Mouse (Mus musculus) midbrain, embryonic 14.5 days (tissue): ENCODE measurements around the gene Rsl1. TPM values are rescaled to one million over a fixed set of nuclear protein-coding genes. Genes with fewer than 3 reads are reported as not detected.
"Not testable (repeated sequence)": the region's sequence is repeated elsewhere in the genome, so short reads cannot be mapped to it uniquely, and the experiment has no call there.

Experiments
- ATAC-seq: fragments of 200-750 bp; cut with Nextera tagmentation; 2 replicates; pipeline ENCODE4 v1.8.0; 2017; ENCODE audit warnings: moderate number of reproducible peaks, moderate library complexity; ENCODE audit not compliant: low FRiP score, low TSS enrichment
- DNase-seq: peaks from one replicate; pipeline ENCODE4 v3.0.0-alpha.2; 2015
- H3K27ac ChIP-seq: fragments of 300-500 bp; sonication (generic); replicated peaks from 2 replicates; pipeline ENCODE4 v1.5.1; 2014; ENCODE audit warnings: mild to moderate bottlenecking, low read depth, low read length, moderate library complexity
- H3K27me3 ChIP-seq: fragments of 300-500 bp; sonication (generic); 2 replicates; pipeline ENCODE4 v1.6.1; 2014; ENCODE audit warnings: low read length, control low read depth, mixed read lengths; ENCODE audit not compliant: control insufficient read depth, insufficient read depth
- H3K36me3 ChIP-seq: fragments of 300-500 bp; sonication (generic); 2 replicates; pipeline ENCODE4 v1.6.1; 2014; ENCODE audit warnings: low read length, control low read depth; ENCODE audit not compliant: control insufficient read depth, insufficient read depth
- H3K4me1 ChIP-seq: fragments of 300-500 bp; sonication (generic); 2 replicates; pipeline ENCODE4 v1.6.1; 2014; ENCODE audit warnings: mild to moderate bottlenecking, antibody characterized with exemption, low read length, control low read depth; ENCODE audit not compliant: control insufficient read depth, insufficient read depth
- H3K4me2 ChIP-seq: fragments of 300-500 bp; sonication (generic); 2 replicates; pipeline ENCODE4 v1.6.1; 2014; ENCODE audit warnings: mild to moderate bottlenecking, low read length, moderate library complexity
- H3K4me3 ChIP-seq: fragments of 300-500 bp; sonication (generic); replicated peaks from 2 replicates; pipeline ENCODE4 v1.5.1; 2014; ENCODE audit warnings: low read depth, low read length
- H3K9ac ChIP-seq: fragments of 300-500 bp; sonication (generic); replicated peaks from 2 replicates; pipeline ENCODE4 v1.6.1; 2014; ENCODE audit warnings: mild to moderate bottlenecking, low read length, moderate library complexity
- H3K9me3 ChIP-seq: fragments of 300-500 bp; sonication (generic); 2 replicates; pipeline ENCODE4 v1.6.1; 2016; ENCODE audit warnings: low read length, control low read depth, mixed read lengths; ENCODE audit not compliant: control insufficient read depth
- WGBS: fragments of 180-500 bp; shearing (Covaris S2); extraction: QIAGEN DNeasy Blood & Tissue Kit; methylation state at CpG from one replicate; pipeline ENCODE4 v1.1.7; 2014; 5-methylcytosine and 5-hydroxymethylcytosine counted together
- polyA plus RNA-seq: library from polyadenylated mRNA; unstranded; fragments of >200 nt; fragmentation: Nextera tagmentation; extraction: Ambion mirVana; gene quantifications from 2 replicates; pipeline ENCODE4 v1.2.1, GENCODE M21; 2014

Rsl1 gene
- polyA plus RNA-seq: 5.4 and 6.2 TPM in 2 replicates

GRCm38 (mm10) chr13:67172991-67173722 lies at the start of gene Rsl1:
Gene Rsl1 (plus strand): TSS chr13:67173182.
- under 1% methylated on average over 16 of the region's 17 CpGs for WGBS
- peak within 1 kb of the TSS; percentile 60 for H3K9ac ChIP-seq
- peak within 1 kb of the TSS; percentile 49 for H3K4me3 ChIP-seq
- DNase-seq (peak; percentile 79), ATAC-seq (peak; percentile 95)
- peak within 1 kb of the TSS; percentile 58 for H3K4me2 ChIP-seq
- H3K4me1 ChIP-seq, H3K27me3 ChIP-seq, H3K9me3 ChIP-seq: not testable (repeated sequence)
- peak within 1 kb of the TSS; percentile 49; the same call in 1 of the 2 replicates for H3K27ac ChIP-seq
- H3K36me3 ChIP-seq: peaks cover 11% of the 10 kb centered on the region

GRCm38 (mm10) chr13:67124460-67124859 lies 48.5 kb upstream of the Rsl1 start:
- no peak overlapping the region for H3K4me3 ChIP-seq

GRCm38 (mm10) chr13:67127507-67127906 lies 45.5 kb upstream of the Rsl1 start:
- Histone ChIP-seq H3K27ac (0 out of 2 replicates have a peak overlapping the region, but pooled peaks have one; percentile 17), H3K4me2 (peak overlapping the region; percentile 78), H3K9ac (peak overlapping the region; percentile 74; the same call in 1 of the 2 replicates), H3K4me3 (peak overlapping the region; percentile 55)
- not testable (repeated sequence) for H3K4me1 ChIP-seq, H3K36me3 ChIP-seq, H3K9me3 ChIP-seq, H3K27me3 ChIP-seq
- peak; percentile 6 for DNase-seq
- ATAC-seq: peak; percentile 5
- 81% methylated on average over 10 of the region's 10 CpGs for WGBS

More at GRCm38 (mm10) chr13:67124460-67124859, 48.5 kb upstream of the Rsl1 start:
- ATAC-seq: no peak
- Histone ChIP-seq H3K9me3 (no peaks in the 10 kb centered on the region), H3K27me3 (no peaks in the 10 kb centered on the region), H3K4me1 (peaks cover 6% of the 10 kb centered on the region), H3K4me2 (no peak overlapping the region), H3K9ac (no peak overlapping the region), H3K27ac (no peak overlapping the region), H3K36me3 (no peaks in the 10 kb centered on the region)
- DNase-seq: no peak
- WGBS: 95% methylated on average over 1 of the region's 1 CpGs

GRCm38 (mm10) chr13:67128038-67128721 lies 44.8 kb upstream of the Rsl1 start:
- peak overlapping the region; percentile 55 for H3K4me3 ChIP-seq
- peak overlapping the region; percentile 78 for H3K4me2 ChIP-seq
- peak; percentile 94 for DNase-seq
- peaks cover 6% of the 10 kb centered on the region for H3K4me1 ChIP-seq
- no peaks in the 10 kb centered on the region for H3K36me3 ChIP-seq
- ATAC-seq: peak; percentile 97
- no peaks in the 10 kb centered on the region for H3K9me3 ChIP-seq
- H3K27me3 ChIP-seq: no peaks in the 10 kb centered on the region
- peak overlapping the region; percentile 68 for H3K27ac ChIP-seq
- WGBS: under 1% methylated on average over 18 of the region's 18 CpGs
- H3K9ac ChIP-seq: peak overlapping the region; percentile 74

- not testable (repeated sequence) for H3K4me2 ChIP-seq, H3K9me3 ChIP-seq, H3K4me1 ChIP-seq, ATAC-seq, H3K36me3 ChIP-seq, H3K4me3 ChIP-seq, H3K27ac ChIP-seq, DNase-seq, H3K27me3 ChIP-seq, H3K9ac ChIP-seq
- WGBS: 66% methylated on average over 4 of the region's 4 CpGs
Measured at GRCm38 (mm10) chr13:67166122-67166521, 6.9 kb upstream of the Rsl1 start.

GRCm38 (mm10) chr13:67173723-67174055 lies 707 bp downstream of the Rsl1 start:
- WGBS: 33% methylated on average over 5 of the region's 5 CpGs
- Histone ChIP-seq H3K27ac (no peak overlapping the region), H3K27me3 (no peaks in the 10 kb centered on the region), H3K9me3 (no peaks in the 10 kb centered on the region), H3K36me3 (peaks cover 11% of the 10 kb centered on the region), H3K4me3 (peak overlapping the region; percentile 49), H3K9ac (peak overlapping the region; percentile 60), H3K4me1 (0 out of 2 replicates have a peak, but pooled peaks cover 3% of the 10 kb centered on the region), H3K4me2 (peak overlapping the region; percentile 58)
- peak; percentile 9 for DNase-seq
- ATAC-seq: no peak

- no peaks in the 10 kb centered on the region for H3K36me3 ChIP-seq
- 3% methylated on average over 13 of the region's 13 CpGs for WGBS
- no peaks in the 10 kb centered on the region for H3K27me3 ChIP-seq
- peak within 1 kb of the TSS; percentile 68 for H3K9ac ChIP-seq
- H3K4me1 ChIP-seq: no peaks in the 10 kb centered on the region
- DNase-seq (peak; percentile 89), ATAC-seq (peak; percentile 90)
- peak within 1 kb of the TSS; percentile 65 for H3K4me3 ChIP-seq
- no peak within 1 kb of the TSS for H3K27ac ChIP-seq
- no peaks in the 10 kb centered on the region for H3K9me3 ChIP-seq
- H3K4me2 ChIP-seq: peak within 1 kb of the TSS; percentile 68
Measured at GRCm38 (mm10) chr13:67194340-67194894, 21.4 kb downstream of the Rsl1 start, which contains the start of gene Zfp455. Gene Zfp455 (plus strand): TSS chr13:67194506.

- H3K9me3 ChIP-seq: no peaks in the 10 kb centered on the region
- ATAC-seq (no peak), DNase-seq (no peak)
- no peaks in the 10 kb centered on the region for H3K36me3 ChIP-seq
- no peak overlapping the region for H3K4me3 ChIP-seq
- H3K4me1 ChIP-seq: no peaks in the 10 kb centered on the region
- no peaks in the 10 kb centered on the region for H3K27me3 ChIP-seq
- H3K27ac ChIP-seq: no peak overlapping the region
- WGBS: 85% methylated on average over 3 of the region's 3 CpGs
- no peak overlapping the region for H3K9ac ChIP-seq
- no peak overlapping the region for H3K4me2 ChIP-seq
Measured at GRCm38 (mm10) chr13:67201656-67202055, 28.7 kb downstream of the Rsl1 start.
